Mouse (Mus musculus) intestine, postnatal 0 days (tissue): ENCODE measurements around the gene Fdxacb1. TPM values are rescaled to one million over a fixed set of nuclear protein-coding genes. Genes with fewer than 3 reads are reported as not detected.
A peak's percentile ranks its signal among the peaks of the same experiment; 100 is the strongest.

Experiments used
- ATAC-seq: fragments of 200-750 bp; cut with Nextera tagmentation; 2 replicates; pipeline ENCODE4 v1.8.0; 2017; ENCODE audit warnings: mild to moderate bottlenecking, moderate TSS enrichment, moderate library complexity
- H3K27ac ChIP-seq: fragments of 300-500 bp; sonication (generic); 2 replicates; pipeline ENCODE4 v1.5.1; 2014; ENCODE audit warnings: mild to moderate bottlenecking, low read depth, low read length, moderate library complexity
- H3K27me3 ChIP-seq: fragments of 300-500 bp; sonication (generic); replicated peaks from 2 replicates; pipeline ENCODE4 v1.6.1; 2014; ENCODE audit warnings: low read length, mixed read lengths; ENCODE audit not compliant: control insufficient read depth, insufficient read depth
- H3K36me3 ChIP-seq: fragments of 300-500 bp; sonication (generic); 2 replicates; pipeline ENCODE4 v1.6.1; 2014; ENCODE audit warnings: mild to moderate bottlenecking, moderate library complexity; ENCODE audit not compliant: control insufficient read depth, insufficient read depth
- H3K4me1 ChIP-seq: fragments of 300-500 bp; sonication (generic); replicated peaks from 2 replicates; pipeline ENCODE4 v1.6.1; 2014; ENCODE audit warnings: antibody characterized with exemption, low read length, mixed read lengths; ENCODE audit not compliant: control insufficient read depth, insufficient read depth
- H3K4me2 ChIP-seq: fragments of 300-500 bp; sonication (generic); replicated peaks from 2 replicates; pipeline ENCODE4 v1.6.1; 2014; ENCODE audit warnings: low read depth, mild to moderate bottlenecking, moderate library complexity
- H3K4me3 ChIP-seq: fragments of 300-500 bp; sonication (generic); 2 replicates; pipeline ENCODE4 v1.5.1; 2014; ENCODE audit warnings: low read depth, low read length
- H3K9ac ChIP-seq: fragments of 300-500 bp; sonication (generic); 2 replicates; pipeline ENCODE4 v1.6.1; 2014; ENCODE audit warnings: mild to moderate bottlenecking, low read depth, low read length
- H3K9me3 ChIP-seq: fragments of 300-500 bp; sonication (generic); 2 replicates; pipeline ENCODE4 v1.6.1; 2016; ENCODE audit warnings: mixed run types; ENCODE audit not compliant: control insufficient read depth
- CTCF ChIP-seq: sonication (generic); IDR thresholded peaks from 2 replicates; pipeline ENCODE4 v1.5.1; 2016; ENCODE audit warnings: low read depth, mild to moderate bottlenecking, control low read depth, antibody characterized with exemption, moderate library complexity
- WGBS: fragments of 180-500 bp; shearing (Covaris S2); extraction: QIAGEN DNeasy Blood & Tissue Kit; methylation state at CpG from one replicate; pipeline ENCODE4 v1.1.7; 2014; 5-methylcytosine and 5-hydroxymethylcytosine counted together
- polyA plus RNA-seq: library from polyadenylated mRNA; unstranded; fragments of >200 nt; fragmentation: Nextera tagmentation; extraction: Ambion mirVana; gene quantifications from 2 replicates; pipeline ENCODE4 v1.2.1, GENCODE M21; 2015

Fdxacb1 gene
- polyA plus RNA-seq, 1 experiment from 2014 or later = 6.1 TPM

- Histone ChIP-seq H3K27me3 (no peaks in the 10 kb centered on the region), H3K4me3 (no peak overlapping the region), H3K4me1 (0 out of 2 replicates have a peak, but pooled peaks cover 4% of the 10 kb centered on the region), H3K27ac (no peak overlapping the region), H3K9me3 (no peaks in the 10 kb centered on the region), H3K4me2 (no peak overlapping the region), H3K36me3 (peaks cover 5% of the 10 kb centered on the region; the same call in 1 of the 2 replicates), H3K9ac (no peak overlapping the region)
- no peak for ATAC-seq
- TF ChIP-seq CTCF = no peak
- 92% methylated on average over 2 of the region's 2 CpGs for WGBS
Measured at GRCm38 (mm10) chr9:50770011-50770410, 2.0 kb downstream of the Fdxacb1 start.

GRCm38 (mm10) chr9:50774026-50774462, 6.0 kb downstream of the Fdxacb1 start:
- Histone ChIP-seq H3K4me3 (peak overlapping the region; percentile 89; the same call in 1 of the 2 replicates), H3K9me3 (no peaks in the 10 kb centered on the region), H3K9ac (no peak overlapping the region), H3K27me3 (no peaks in the 10 kb centered on the region), H3K27ac (no peak overlapping the region), H3K4me1 (0 out of 2 replicates have a peak, but pooled peaks cover 4% of the 10 kb centered on the region), H3K36me3 (peaks cover 8% of the 10 kb centered on the region), H3K4me2 (peak overlapping the region; percentile 96)
- no peak for TF ChIP-seq CTCF
- 43% methylated on average over 4 of the region's 4 CpGs for WGBS
- ATAC-seq = no peak

- Histone ChIP-seq H3K9ac (peak within 1 kb of the TSS; percentile 84), H3K9me3 (no peaks in the 10 kb centered on the region), H3K4me1 (0 out of 2 replicates have a peak, but pooled peaks cover 4% of the 10 kb centered on the region), H3K36me3 (peaks cover 18% of the 10 kb centered on the region), H3K4me3 (peak within 1 kb of the TSS; percentile 89), H3K4me2 (peak within 1 kb of the TSS; percentile 96), H3K27me3 (no peaks in the 10 kb centered on the region), H3K27ac (peak within 1 kb of the TSS; percentile 88)
- peak; percentile 48; the same call in 1 of the 2 replicates for ATAC-seq
- WGBS = under 1% methylated on average over 51 of the region's 51 CpGs
- TF ChIP-seq CTCF = no peak
Measured at GRCm38 (mm10) chr9:50774991-50775612, 7.1 kb downstream of the Fdxacb1 start, which contains the start of the genes Alg9 and 1110032A03Rik. Gene Alg9 (plus strand): TSS chr9:50775019. Gene 1110032A03Rik (minus strand): TSS chr9:50775520.

GRCm38 (mm10) chr9:50775662-50776126, 7.7 kb downstream of the Fdxacb1 start:
- no peaks in the 10 kb centered on the region for H3K27me3 ChIP-seq
- H3K27ac ChIP-seq = peak overlapping the region; percentile 88
- peak; percentile 29 for ATAC-seq
- H3K4me2 ChIP-seq = peak overlapping the region; percentile 96
- 0 out of 2 replicates have a peak, but pooled peaks cover 4% of the 10 kb centered on the region for H3K4me1 ChIP-seq
- peak overlapping the region; percentile 89 for H3K4me3 ChIP-seq
- WGBS = under 1% methylated on average over 27 of the region's 30 CpGs
- H3K9me3 ChIP-seq = no peaks in the 10 kb centered on the region
- TF ChIP-seq CTCF = no peak
- H3K9ac ChIP-seq = peak overlapping the region; percentile 84
- H3K36me3 ChIP-seq = peaks cover 21% of the 10 kb centered on the region

GRCm38 (mm10) chr9:50776162-50776760, 8.2 kb downstream of the Fdxacb1 start:
- H3K9me3 ChIP-seq = no peaks in the 10 kb centered on the region
- 28% methylated on average over 11 of the region's 11 CpGs for WGBS
- H3K27me3 ChIP-seq = no peaks in the 10 kb centered on the region
- 0 out of 2 replicates have a peak, but pooled peaks cover 4% of the 10 kb centered on the region for H3K4me1 ChIP-seq
- H3K27ac ChIP-seq = peak overlapping the region; percentile 88; the same call in 1 of the 2 replicates
- no peak overlapping the region for H3K9ac ChIP-seq
- H3K4me2 ChIP-seq = peak overlapping the region; percentile 96
- peak overlapping the region; percentile 89 for H3K4me3 ChIP-seq
- peak; percentile 63 for ATAC-seq
- no peak for TF ChIP-seq CTCF
- H3K36me3 ChIP-seq = peaks cover 19% of the 10 kb centered on the region

- H3K4me1 ChIP-seq = no peaks in the 10 kb centered on the region
- H3K4me2 ChIP-seq = no peak overlapping the region
- H3K9me3 ChIP-seq = no peaks in the 10 kb centered on the region
- no peaks in the 10 kb centered on the region for H3K27me3 ChIP-seq
- H3K9ac ChIP-seq = no peak overlapping the region
- H3K4me3 ChIP-seq = no peak overlapping the region
- 71% methylated on average over 2 of the region's 2 CpGs for WGBS
- H3K27ac ChIP-seq = no peak overlapping the region
- ATAC-seq = no peak
- peaks cover 62% of the 10 kb centered on the region for H3K36me3 ChIP-seq
- TF ChIP-seq CTCF = peak; percentile 66
Measured at GRCm38 (mm10) chr9:50782155-50782554, 14.1 kb downstream of the Fdxacb1 start.
